Mouse (Mus musculus) kidney, embryonic 16.5 days (tissue): ENCODE measurements at regions not wholly inside any gene's neighbourhood (a gene's known extent, or its start where the extent isn't known, plus 50 kb on each side); places are given as distances from the start of the nearest gene placed in this dataset.

Experiments used
- ATAC-seq: fragments of 200-750 bp; cut with Nextera tagmentation; 2 replicates; pipeline ENCODE4 v1.8.0; 2017; ENCODE audit warnings: moderate TSS enrichment; ENCODE audit not compliant: low FRiP score, low TSS enrichment
- H3K27ac ChIP-seq: fragments of 300-500 bp; sonication (generic); 2 replicates; pipeline ENCODE4 v1.5.1; 2014; ENCODE audit warnings: low read length
- H3K27me3 ChIP-seq: fragments of 300-500 bp; sonication (generic); 2 replicates; pipeline ENCODE4 v1.6.1; 2014; ENCODE audit warnings: low read length, control low read depth, mixed read lengths; ENCODE audit not compliant: insufficient read depth
- H3K36me3 ChIP-seq: fragments of 300-500 bp; sonication (generic); 2 replicates; pipeline ENCODE4 v1.6.1; 2014; ENCODE audit warnings: low read length, control low read depth, mixed read lengths; ENCODE audit not compliant: insufficient read depth
- H3K4me1 ChIP-seq: fragments of 300-500 bp; sonication (generic); 2 replicates; pipeline ENCODE4 v1.6.1; 2014; ENCODE audit warnings: low read length, control low read depth, mixed read lengths; ENCODE audit not compliant: insufficient read depth
- H3K4me2 ChIP-seq: fragments of 300-500 bp; sonication (generic); replicated peaks from 2 replicates; pipeline ENCODE4 v1.6.1; 2014; ENCODE audit warnings: low read depth, low read length
- H3K4me3 ChIP-seq: fragments of 300-500 bp; sonication (generic); 2 replicates; pipeline ENCODE4 v1.5.1; 2014; ENCODE audit warnings: mild to moderate bottlenecking, low read length
- H3K9ac ChIP-seq: fragments of 300-500 bp; sonication (generic); replicated peaks from 2 replicates; pipeline ENCODE4 v1.6.1; 2014; ENCODE audit warnings: low read length
- H3K9me3 ChIP-seq: fragments of 300-500 bp; sonication (generic); 2 replicates; pipeline ENCODE4 v1.6.1; 2016; ENCODE audit warnings: low read length, control low read depth
- WGBS: fragments of 180-500 bp; shearing (Covaris S2); extraction: QIAGEN DNeasy Blood & Tissue Kit; methylation state at CpG from one replicate; pipeline ENCODE4 v1.1.7; 2014; 5-methylcytosine and 5-hydroxymethylcytosine counted together

DNA sequence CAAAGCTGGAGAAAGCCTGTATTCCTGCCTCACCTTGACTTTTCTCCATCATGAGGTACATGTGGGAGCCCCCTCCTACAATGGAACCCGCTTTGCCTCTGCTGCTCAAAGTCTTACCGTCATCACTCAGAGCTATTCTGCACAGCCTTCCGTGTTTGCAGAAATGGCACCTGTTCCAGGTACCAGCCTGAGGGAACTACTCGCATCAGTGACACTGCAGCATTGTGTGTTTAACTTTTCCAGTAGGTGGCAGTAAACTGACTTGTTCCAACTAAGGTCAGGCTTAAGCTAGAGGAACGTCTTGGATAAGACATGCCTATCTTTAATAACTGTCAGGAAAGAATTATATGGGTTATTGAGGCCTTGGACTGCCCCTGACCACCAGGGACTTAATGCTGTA lies 71.4 kb downstream of the Fam173b start:
- peak; percentile 49; the same call in 1 of the 2 replicates for ATAC-seq
- no peak overlapping the region for H3K4me3 ChIP-seq
- no peak overlapping the region for H3K9ac ChIP-seq
- no peak overlapping the region for H3K4me2 ChIP-seq
- WGBS: 47% methylated on average over 5 of the region's 5 CpGs
- no peak overlapping the region for H3K27ac ChIP-seq
- H3K27me3 ChIP-seq: no peaks in the 10 kb centered on the region
- H3K9me3 ChIP-seq: no peaks in the 10 kb centered on the region
- no peaks in the 10 kb centered on the region; the same call in 1 of the 2 replicates for H3K4me1 ChIP-seq
- H3K36me3 ChIP-seq: no peaks in the 10 kb centered on the region

DNA sequence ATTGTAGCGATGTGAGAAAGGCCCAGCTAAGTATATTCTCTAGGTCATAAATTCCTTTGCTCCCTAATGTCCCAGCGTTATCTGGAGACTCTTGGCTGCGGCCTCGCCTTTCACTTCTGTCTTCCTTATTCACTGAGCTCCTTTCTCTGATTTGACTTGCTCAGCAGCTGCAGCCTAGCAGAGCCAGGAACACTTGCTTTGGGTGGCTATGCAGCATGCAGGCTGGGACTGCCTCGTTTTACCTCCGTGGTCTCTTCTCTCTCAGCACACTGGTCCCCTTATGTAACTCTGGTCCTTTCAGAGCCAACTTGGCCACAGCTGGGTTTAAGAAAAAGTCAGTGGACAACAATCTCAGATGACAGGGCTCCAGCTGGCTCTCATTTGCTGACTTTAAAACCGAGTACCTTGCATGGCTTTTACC lies 75.1 kb downstream of the Fam173b start:
- H3K4me2 ChIP-seq: no peak overlapping the region
- WGBS: 29% methylated on average over 7 of the region's 7 CpGs
- no peaks in the 10 kb centered on the region; the same call in 1 of the 2 replicates for H3K4me1 ChIP-seq
- no peak overlapping the region for H3K27ac ChIP-seq
- no peaks in the 10 kb centered on the region for H3K27me3 ChIP-seq
- no peak overlapping the region for H3K9ac ChIP-seq
- H3K4me3 ChIP-seq: no peak overlapping the region
- no peaks in the 10 kb centered on the region for H3K36me3 ChIP-seq
- no peaks in the 10 kb centered on the region for H3K9me3 ChIP-seq
- ATAC-seq: no peak

DNA sequence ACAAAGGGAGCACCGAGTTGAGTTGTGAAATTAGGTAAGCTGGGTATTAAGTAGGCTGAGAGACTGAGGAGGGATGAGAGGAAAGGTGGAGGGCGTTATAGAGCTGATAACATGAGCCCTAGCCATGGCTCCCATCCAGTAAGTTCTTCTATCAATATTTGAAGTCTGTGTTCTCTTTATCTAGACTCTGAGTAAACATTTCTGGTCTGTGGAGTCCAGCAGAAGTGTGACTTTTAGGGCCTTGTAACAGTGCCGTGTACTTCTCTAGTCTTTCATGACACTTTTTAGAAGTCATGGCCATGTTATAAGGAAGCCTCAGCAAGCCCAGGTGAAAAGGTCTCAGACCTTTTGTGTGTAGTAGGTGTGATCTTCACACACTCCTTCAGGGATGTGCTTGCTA lies 91.5 kb downstream of the Fam173b start:
- no peak for ATAC-seq
- no peaks in the 10 kb centered on the region for H3K4me1 ChIP-seq
- no peak overlapping the region for H3K27ac ChIP-seq
- no peaks in the 10 kb centered on the region for H3K36me3 ChIP-seq
- 85% methylated on average over 3 of the region's 3 CpGs for WGBS
- no peak overlapping the region for H3K4me3 ChIP-seq
- H3K4me2 ChIP-seq: no peak overlapping the region
- no peak overlapping the region for H3K9ac ChIP-seq
- H3K9me3 ChIP-seq: no peaks in the 10 kb centered on the region
- H3K27me3 ChIP-seq: no peaks in the 10 kb centered on the region

DNA sequence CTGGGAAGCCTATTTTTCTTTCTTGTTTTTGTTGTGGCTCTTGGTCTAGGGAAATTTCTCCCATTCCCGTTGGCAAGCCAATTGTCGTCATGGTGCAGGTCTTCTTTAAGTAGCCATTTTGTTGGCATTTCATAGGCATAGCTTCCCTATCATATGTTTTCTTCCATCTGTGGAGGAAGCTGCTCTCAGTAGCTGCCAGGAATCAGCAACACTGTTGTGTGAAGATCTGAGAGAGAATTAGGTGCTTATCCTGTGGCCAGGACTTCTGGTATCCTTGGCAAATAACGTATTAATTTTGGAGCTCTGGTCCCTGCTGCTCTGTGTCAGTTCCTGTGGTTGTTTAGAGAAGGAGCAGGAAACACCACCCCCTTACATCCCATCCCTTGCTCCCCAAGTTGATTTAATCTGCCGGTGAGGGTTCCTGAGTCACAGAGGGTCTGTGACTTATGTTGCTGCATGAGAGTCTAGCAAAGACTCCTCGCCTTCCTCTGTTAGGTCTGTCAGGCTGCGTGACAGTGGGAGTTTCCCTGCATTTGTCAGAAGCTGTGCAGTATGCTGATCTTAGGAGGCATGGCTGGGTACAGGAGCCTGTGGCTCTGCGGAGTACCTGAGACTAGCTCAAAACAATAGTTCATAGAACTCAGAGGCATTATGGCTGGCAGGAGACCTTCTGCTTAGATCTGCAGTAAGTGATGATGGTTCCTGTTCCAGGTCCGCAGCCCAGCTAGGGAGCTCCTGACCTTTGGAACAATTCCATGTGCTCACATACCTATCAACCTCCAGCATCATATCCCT lies 93.4 kb downstream of the Fam173b start:
- H3K27ac ChIP-seq: no peak overlapping the region
- H3K4me2 ChIP-seq: no peak overlapping the region
- no peak overlapping the region for H3K9ac ChIP-seq
- H3K27me3 ChIP-seq: no peaks in the 10 kb centered on the region
- no peaks in the 10 kb centered on the region for H3K36me3 ChIP-seq
- no peaks in the 10 kb centered on the region for H3K9me3 ChIP-seq
- no peak for ATAC-seq
- no peak overlapping the region for H3K4me3 ChIP-seq
- WGBS: 83% methylated on average over 8 of the region's 8 CpGs
- no peaks in the 10 kb centered on the region for H3K4me1 ChIP-seq

DNA sequence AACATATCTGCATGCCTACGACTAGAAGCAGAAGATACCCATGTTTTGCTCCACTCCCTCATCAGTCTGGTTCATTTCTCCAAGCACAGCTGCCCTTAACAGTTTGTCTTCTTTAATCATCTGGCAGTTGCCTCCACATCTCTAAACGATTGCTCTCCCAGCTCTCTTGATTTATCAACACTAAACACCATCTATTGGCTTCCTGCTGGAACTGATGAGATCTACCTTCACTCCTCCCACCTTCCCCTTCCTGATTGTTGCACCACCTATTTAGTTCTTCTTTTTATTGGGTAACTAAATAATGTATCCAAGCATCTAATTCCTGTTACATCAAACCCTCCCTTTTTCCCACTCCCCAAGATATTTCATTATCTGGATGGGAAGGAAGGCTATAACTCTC lies 101.7 kb downstream of the Fam173b start:
- no peak for ATAC-seq
- no peak overlapping the region for H3K9ac ChIP-seq
- H3K27me3 ChIP-seq: no peaks in the 10 kb centered on the region
- H3K4me3 ChIP-seq: no peak overlapping the region
- peaks cover 6% of the 10 kb centered on the region; the same call in 1 of the 2 replicates for H3K9me3 ChIP-seq
- no peaks in the 10 kb centered on the region for H3K4me1 ChIP-seq
- H3K36me3 ChIP-seq: no peaks in the 10 kb centered on the region
- H3K27ac ChIP-seq: no peak overlapping the region
- H3K4me2 ChIP-seq: no peak overlapping the region
- 72% methylated on average over 2 of the region's 2 CpGs for WGBS

GRCm38 (mm10) chr15:31707416-31707815 lies 105.8 kb downstream of the Fam173b start:
- Histone ChIP-seq H3K27ac (no peak overlapping the region), H3K4me1 (no peaks in the 10 kb centered on the region), H3K4me3 (no peak overlapping the region), H3K27me3 (no peaks in the 10 kb centered on the region), H3K9me3 (peaks cover 6% of the 10 kb centered on the region; the same call in 1 of the 2 replicates), H3K36me3 (no peaks in the 10 kb centered on the region), H3K9ac (no peak overlapping the region), H3K4me2 (no peak overlapping the region)
- ATAC-seq: no peak
- 67% methylated on average over 1 of the region's 1 CpGs for WGBS

DNA sequence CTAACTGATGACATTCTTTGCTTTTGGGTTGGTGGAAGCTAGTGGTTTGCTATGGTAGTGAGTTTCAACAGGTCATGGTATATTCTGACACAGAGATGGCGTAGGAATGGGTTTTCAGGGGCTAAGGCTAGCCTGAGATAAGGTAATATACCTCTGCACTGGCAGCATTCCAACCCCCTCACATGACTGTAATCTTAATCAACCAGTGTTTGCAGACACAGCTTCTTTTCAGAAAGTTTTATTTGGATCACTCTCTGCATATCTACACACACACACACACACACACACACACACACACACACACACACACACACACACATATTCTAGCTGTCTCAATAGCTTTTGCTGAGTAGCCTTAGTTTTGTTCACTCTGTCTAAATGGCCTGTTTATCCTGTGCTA lies 119.4 kb downstream of the Fam173b start:
- Histone ChIP-seq H3K9me3 (no peaks in the 10 kb centered on the region), H3K27me3 (no peaks in the 10 kb centered on the region), H3K4me1 (no peaks in the 10 kb centered on the region), H3K9ac (no peak overlapping the region), H3K27ac (no peak overlapping the region), H3K4me2 (no peak overlapping the region), H3K4me3 (no peak overlapping the region), H3K36me3 (no peaks in the 10 kb centered on the region)
- 76% methylated on average over 1 of the region's 1 CpGs for WGBS
- no peak for ATAC-seq

GRCm38 (mm10) chr15:31722429-31722828 lies 120.8 kb downstream of the Fam173b start:
- 70% methylated on average over 5 of the region's 5 CpGs for WGBS
- Histone ChIP-seq H3K9me3 (no peaks in the 10 kb centered on the region), H3K36me3 (no peaks in the 10 kb centered on the region), H3K4me1 (no peaks in the 10 kb centered on the region), H3K27ac (no peak overlapping the region), H3K4me3 (no peak overlapping the region), H3K9ac (no peak overlapping the region), H3K27me3 (no peaks in the 10 kb centered on the region), H3K4me2 (no peak overlapping the region)
- no peak for ATAC-seq

DNA sequence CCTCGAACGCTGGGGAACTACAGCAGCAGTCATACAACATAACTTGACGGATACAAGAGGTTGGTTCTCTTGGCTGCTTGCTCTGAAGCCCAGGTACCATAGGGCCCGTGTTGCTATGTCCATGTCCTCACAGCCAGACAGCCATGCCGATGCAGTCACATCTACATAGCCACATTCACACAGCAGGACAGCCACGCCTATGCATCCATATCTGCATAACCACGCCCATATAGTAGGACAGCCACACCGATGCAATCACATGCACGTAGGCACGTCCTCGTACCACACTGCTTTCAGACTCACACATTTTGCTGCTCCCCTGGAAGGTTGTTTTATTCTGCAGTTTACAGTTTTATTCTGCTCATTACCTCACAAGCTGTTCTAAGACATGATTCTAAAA lies 122.6 kb downstream of the Fam173b start:
- no peaks in the 10 kb centered on the region for H3K36me3 ChIP-seq
- no peak for ATAC-seq
- 63% methylated on average over 11 of the region's 11 CpGs for WGBS
- H3K27me3 ChIP-seq: no peaks in the 10 kb centered on the region
- H3K27ac ChIP-seq: no peak overlapping the region
- no peaks in the 10 kb centered on the region for H3K9me3 ChIP-seq
- no peak overlapping the region for H3K4me3 ChIP-seq
- H3K4me1 ChIP-seq: no peaks in the 10 kb centered on the region
- H3K4me2 ChIP-seq: no peak overlapping the region
- no peak overlapping the region for H3K9ac ChIP-seq

DNA sequence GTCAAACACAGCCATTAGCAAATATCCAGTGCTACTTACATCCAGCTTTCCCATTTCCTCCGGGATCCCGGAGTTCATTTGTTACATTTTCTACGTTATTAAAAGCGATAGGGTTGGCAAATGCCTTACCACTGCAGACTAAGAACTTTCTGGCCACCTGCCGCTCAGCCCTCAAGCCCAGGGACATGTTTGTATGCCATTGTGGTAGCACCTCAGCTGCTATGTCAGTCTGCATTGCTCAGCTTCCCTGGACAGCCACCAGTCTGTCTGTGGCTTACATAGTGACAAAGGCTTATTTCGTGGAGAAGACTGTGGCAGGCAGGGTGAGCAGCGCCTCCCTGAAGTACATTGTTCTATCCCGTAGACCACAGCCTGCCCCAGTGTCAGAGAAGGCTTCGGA lies 127.5 kb downstream of the Fam173b start:
- no peak overlapping the region for H3K4me2 ChIP-seq
- H3K9ac ChIP-seq: no peak overlapping the region
- no peak for ATAC-seq
- no peaks in the 10 kb centered on the region for H3K27me3 ChIP-seq
- H3K4me1 ChIP-seq: no peaks in the 10 kb centered on the region
- WGBS: 84% methylated on average over 9 of the region's 9 CpGs
- H3K36me3 ChIP-seq: no peaks in the 10 kb centered on the region
- H3K27ac ChIP-seq: no peak overlapping the region
- no peaks in the 10 kb centered on the region; the same call in 1 of the 2 replicates for H3K9me3 ChIP-seq
- H3K4me3 ChIP-seq: no peak overlapping the region
